Mouse (Mus musculus): Measurements from ENCODE around the gene Gm12185. TPM values are rescaled to one million over a fixed set of nuclear protein-coding genes. Genes with fewer than 3 reads are reported as not detected.

The Gm12185 gene
- 50.5 TPM for total RNA-seq (2023)

DNA sequence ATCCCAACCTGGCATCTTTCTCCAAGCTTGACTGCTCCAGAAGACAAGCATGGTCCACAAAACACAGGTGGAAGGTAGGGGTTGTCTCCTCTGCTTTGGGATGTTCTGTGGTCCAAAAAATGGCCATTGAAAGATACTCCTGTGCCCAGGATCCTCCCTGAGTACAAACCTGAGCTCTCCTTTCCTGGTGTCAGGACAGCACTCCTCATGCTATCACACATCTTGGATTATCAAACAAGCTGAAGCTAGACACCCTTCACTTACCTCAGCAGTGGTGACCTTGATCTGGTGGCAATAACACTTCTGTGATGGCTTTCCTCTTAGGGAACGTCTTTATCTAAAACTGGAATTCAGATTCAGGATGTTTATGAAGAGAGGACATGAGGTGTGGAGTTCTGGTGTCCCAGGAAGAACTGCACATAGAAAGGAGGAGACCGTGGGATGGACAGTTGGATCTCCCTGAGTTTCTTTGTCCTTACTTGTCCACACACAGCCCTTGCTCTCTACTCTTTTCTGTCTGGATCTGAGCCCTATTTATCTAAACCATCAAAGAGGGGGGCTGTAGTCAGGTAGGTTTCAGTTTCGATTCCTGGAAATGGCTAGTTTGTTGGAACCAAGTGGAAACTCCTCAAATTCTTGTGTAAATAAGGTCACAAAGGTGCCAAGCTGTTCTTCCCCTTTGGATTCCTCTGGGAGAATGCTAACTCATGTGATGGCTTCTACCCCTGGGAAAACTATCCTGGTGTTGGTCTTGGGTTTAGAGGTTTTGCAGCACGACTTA is at the start of gene Gm12185:
Gene Gm12185, minus strand, starts transcription at position 487 of the 781 bp plus-strand sequence.

DNA sequence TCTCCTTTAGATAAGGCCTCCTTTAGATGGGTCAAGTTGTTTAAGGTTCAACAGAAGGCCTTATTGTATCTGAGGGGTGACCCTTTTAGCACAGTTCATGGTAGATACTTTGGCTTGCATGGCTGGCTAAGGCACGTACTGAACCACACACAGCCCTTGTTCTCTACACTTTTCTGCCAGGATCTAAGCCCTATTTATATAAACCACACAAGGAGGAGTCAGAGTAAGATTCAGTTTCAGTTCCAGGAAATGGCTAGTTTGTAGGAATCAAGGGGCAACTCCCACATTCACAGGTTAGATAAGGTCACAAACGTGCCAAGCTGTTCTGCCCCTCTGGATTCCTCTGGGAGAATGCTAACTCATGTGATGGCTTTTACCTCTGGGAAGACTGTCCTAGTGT is 2.0 kb upstream of the Gm12185 start, which contains the start of gene Tgtp1:
Gene Tgtp1, minus strand, starts transcription at position 155 of the 400 bp plus-strand sequence.

DNA sequence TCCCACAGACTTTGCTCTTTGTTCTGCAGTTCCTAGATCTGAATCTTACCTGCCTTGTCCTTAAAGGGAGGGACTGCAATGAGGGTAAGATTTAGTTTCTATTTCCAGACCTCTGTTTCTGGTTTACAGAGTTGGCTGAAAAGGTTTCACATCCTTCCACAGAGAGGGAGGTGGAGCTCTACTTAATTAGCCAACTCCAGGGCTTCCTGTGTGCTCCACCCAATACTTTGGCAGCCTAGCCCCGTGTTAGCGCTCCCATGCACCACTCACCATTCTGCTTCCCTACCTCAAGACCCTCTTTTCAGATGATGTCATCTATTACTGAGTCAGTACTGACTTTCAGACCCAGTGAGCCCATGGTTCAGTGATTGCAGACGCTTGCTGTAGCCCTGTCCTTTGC is 12.8 kb downstream of the Gm12185 start, which contains the start of gene 9930111J21Rik1:
Gene 9930111J21Rik1, minus strand, starts transcription at position 148 of the 400 bp plus-strand sequence.

DNA sequence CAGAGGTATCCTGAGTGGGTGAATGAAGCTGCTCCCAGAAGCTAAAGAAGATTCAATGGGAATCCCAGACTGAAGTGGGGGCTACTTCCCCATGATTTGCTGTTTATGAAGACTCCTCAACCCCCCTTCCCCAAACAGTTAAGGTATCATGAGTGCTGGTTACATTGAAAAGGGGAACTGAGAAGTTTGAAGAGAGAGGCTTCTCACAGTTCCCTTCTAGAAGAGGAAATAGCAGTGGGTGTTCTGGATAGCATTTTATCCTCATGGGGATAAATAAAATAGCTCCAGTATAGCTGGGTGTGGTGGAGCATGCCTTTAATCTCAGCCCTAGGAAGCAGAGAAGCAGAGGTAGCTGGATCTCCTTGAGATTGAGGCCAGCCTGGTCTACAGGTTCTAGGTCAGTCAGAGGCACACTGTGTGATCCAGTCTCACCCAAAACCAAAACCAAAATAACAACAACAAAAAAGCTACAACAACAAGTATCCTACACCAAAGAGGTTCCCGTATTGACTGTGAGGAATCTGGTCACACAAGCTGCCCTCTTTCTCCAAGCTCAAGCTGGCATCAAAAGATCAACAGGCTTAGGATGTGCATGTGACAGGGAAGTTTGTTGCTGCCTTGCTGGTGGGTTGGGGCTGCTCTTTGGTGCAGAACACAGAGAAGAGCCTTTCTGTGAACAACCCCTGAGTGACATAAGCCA is 13.6 kb downstream of the Gm12185 start, which contains the start of gene Olfr56:
Gene Olfr56, plus strand, starts transcription at position 650 of the 700 bp plus-strand sequence.

DNA sequence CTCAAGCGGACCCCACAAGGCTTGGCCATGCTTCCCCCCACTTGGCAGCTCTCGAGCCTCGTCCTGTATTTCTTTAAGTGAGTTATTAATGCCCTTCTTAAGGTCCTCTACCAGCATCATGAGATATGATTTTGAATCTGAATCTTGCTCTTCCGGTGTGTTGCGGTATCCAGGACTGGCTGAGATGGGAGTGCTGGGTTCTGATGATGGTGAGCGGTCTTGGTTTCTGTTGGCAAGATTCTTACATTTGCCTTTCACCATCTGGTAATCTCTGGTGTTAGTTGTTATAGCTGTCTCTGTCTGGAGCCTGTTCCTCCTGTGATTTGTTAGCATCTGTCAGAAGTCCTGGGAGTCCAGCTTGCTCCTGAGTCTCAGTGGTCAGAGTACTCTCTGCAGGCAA is 45.9 kb downstream of the Gm12185 start, which contains the start of gene Psme2b:
Gene Psme2b, minus strand, starts transcription at position 101 of the 400 bp plus-strand sequence.

DNA sequence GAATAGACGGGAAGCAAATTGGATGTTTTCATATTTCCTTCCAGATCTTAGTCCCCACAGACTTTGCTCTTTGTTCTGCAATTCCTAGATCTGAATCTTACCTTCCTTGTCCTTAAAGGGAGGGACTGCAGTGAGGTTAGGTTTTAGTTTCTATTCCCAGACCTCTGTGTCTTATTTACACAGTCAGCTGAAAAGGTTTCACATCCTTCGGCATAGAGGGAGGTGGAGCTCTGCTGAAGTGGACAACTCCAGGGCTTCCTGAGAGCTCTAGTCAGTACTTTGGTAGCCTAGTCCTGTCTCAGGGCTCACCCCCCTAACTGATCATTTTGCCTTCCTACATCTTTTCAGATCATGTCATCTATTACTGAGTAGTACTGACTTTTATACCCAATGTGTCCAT is 90.0 kb downstream of the Gm12185 start, which contains the start of gene Gm5431:
Gene Gm5431, minus strand, starts transcription at position 194 of the 400 bp plus-strand sequence.

DNA sequence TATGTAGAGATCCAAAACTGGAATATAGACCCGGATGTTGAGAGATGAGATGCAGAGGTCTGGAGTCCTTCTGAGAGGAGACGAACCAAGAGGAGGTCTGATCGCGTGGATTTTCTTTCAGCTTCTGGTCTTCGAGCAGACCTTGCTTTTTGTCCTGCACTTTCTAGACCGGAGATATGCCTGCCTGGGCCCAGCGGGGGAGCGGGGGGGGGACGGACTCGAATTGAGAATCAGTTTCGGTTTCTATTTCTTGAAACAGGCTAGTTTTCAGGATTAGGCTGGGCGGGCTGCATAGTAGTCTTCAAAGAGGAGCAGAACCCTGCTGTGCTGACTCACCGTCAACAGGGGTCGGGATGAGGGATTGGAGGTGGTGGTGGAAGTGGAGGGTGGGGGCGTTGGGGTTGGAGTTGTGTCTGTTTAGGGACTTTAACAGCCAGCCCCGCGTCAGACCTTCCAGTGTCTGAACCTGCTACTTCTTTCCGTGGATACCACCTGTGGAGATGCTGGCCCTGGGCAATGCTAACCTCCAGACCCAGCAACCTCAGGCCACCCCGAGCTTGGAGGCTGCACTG is 120.7 kb downstream of the Gm12185 start, which contains the start of gene Irgm1:
Gene Irgm1, minus strand, starts transcription at position 483 of the 572 bp plus-strand sequence.

Other genes starting within 250 kb of the Gm12185 start
- 2,005 TPM for gene Rack1, start 191.9 kb downstream of the Gm12185 start, total RNA-seq (2023)
- 30.0 TPM for gene Trim41, start 174.9 kb downstream of the Gm12185 start, total RNA-seq (2023)
- 5.9 TPM for gene Trim7, start 166.1 kb downstream of the Gm12185 start, total RNA-seq (2023)
- 1.3 TPM for gene Gm12184, start 165.6 kb downstream of the Gm12185 start, total RNA-seq (2023)
- 47.4 TPM for gene Irgm1, start 120.5 kb downstream of the Gm12185 start, total RNA-seq (2023)
- gene Gm5431, start 90.0 kb downstream of the Gm12185 start, total RNA-seq (2023), result 20.8 TPM
- 39.6 TPM for gene Psme2b, start 46.0 kb downstream of the Gm12185 start, total RNA-seq (2023)
- 1.0 TPM for gene Olfr56, start 13.3 kb downstream of the Gm12185 start, total RNA-seq (2023)
- gene 9930111J21Rik1, start 12.8 kb downstream of the Gm12185 start, total RNA-seq (2023), result 75.3 TPM
- 82.7 TPM for gene Tgtp1, start 1.9 kb upstream of the Gm12185 start, total RNA-seq (2023)
- 78.9 TPM for gene 9930111J21Rik2, start 59.0 kb upstream of the Gm12185 start, total RNA-seq (2023)
- 40.7 TPM for gene Tgtp2, start 72.0 kb upstream of the Gm12185 start, total RNA-seq (2023)
- 140 TPM for gene Ifi47, start 84.4 kb upstream of the Gm12185 start, total RNA-seq (2023)
- not detected for gene Olfr1396, start 122.6 kb upstream of the Gm12185 start, total RNA-seq (2023)
- not detected for gene Olfr1395, start 150.0 kb upstream of the Gm12185 start, total RNA-seq (2023)
- gene Olfr1394, start 162.2 kb upstream of the Gm12185 start, total RNA-seq (2023), result not detected
- gene Btnl9, start 194.9 kb upstream of the Gm12185 start, total RNA-seq (2023), result 0.89 TPM
- gene Zfp62, start 211.1 kb upstream of the Gm12185 start, total RNA-seq (2023), result 94.6 TPM